Mouse (Mus musculus) CH12.LX (cell line): ENCODE results near the gene Rasa4. TPM values are rescaled to one million over a fixed set of nuclear protein-coding genes. Genes with fewer than 3 reads are reported as not detected.

ENCODE experiments used
- polyA plus RNA-seq: library from polyadenylated mRNA; unstranded; fragments of >175 nt; gene quantifications from 2 replicates; pipeline ENCODE4 v1.2.1, GENCODE M21; 2012; ENCODE audit warnings: low read depth; ENCODE audit not compliant: insufficient read length
- total RNA-seq, 2 experiments: library from RNA; depleted of rRNA; stranded (reverse); fragments of 300-350 nt in 1 of 2; fragments of >200 nt in 1 of 2; gene quantifications; 2 replicates each; pipeline ENCODE4 v1.2.3; 2012 to 2014

The Rasa4 gene
- total and polyA plus RNA-seq, 3 experiments = 0.07 to 1.3 (median 0.16) TPM

Other genes with a start within 250 kb of the Rasa4 start
- 0.97 and 1.1 TPM in 2 replicates for gene Hspb1, start 196.0 kb upstream of the Rasa4 start, total RNA-seq (2012; rRNA removed)
- 1.7 and 2.6 TPM in 2 replicates for gene Hspb1, start 196.0 kb upstream of the Rasa4 start, total RNA-seq (2014; rRNA removed)
- 3.6 and 3.8 TPM in 2 replicates for gene Hspb1, start 196.0 kb upstream of the Rasa4 start, polyA plus RNA-seq
- 77.3 and 89.2 TPM in 2 replicates for gene Ywhag, start 149.3 kb upstream of the Rasa4 start, total RNA-seq (2012; rRNA removed)
- 46.4 and 55.3 TPM in 2 replicates for gene Ywhag, start 149.3 kb upstream of the Rasa4 start, total RNA-seq (2014; rRNA removed)
- gene Ywhag, start 149.3 kb upstream of the Rasa4 start, polyA plus RNA-seq = 233 and 239 TPM in 2 replicates
- 1.7 and 2.0 TPM in 2 replicates for gene Ssc4d, start 109.4 kb upstream of the Rasa4 start, total RNA-seq (2012; rRNA removed)
- 1.8 and 2.9 TPM in 2 replicates for gene Ssc4d, start 109.4 kb upstream of the Rasa4 start, total RNA-seq (2014; rRNA removed)
- 1.8 and 1.9 TPM in 2 replicates for gene Ssc4d, start 109.4 kb upstream of the Rasa4 start, polyA plus RNA-seq
- gene Zp3, start 103.8 kb upstream of the Rasa4 start, total RNA-seq (2012; rRNA removed) = 0.13 TPM in 1 of 2 replicates, not detected in the other
- not detected in 2 replicates for gene Zp3, start 103.8 kb upstream of the Rasa4 start, total RNA-seq (2014; rRNA removed)
- gene Zp3, start 103.8 kb upstream of the Rasa4 start, polyA plus RNA-seq = not detected in 2 replicates
- gene Dtx2, start 89.1 kb upstream of the Rasa4 start, total RNA-seq (2012; rRNA removed) = 20.4 and 22.0 TPM in 2 replicates
- gene Dtx2, start 89.1 kb upstream of the Rasa4 start, total RNA-seq (2014; rRNA removed) = 14.0 and 16.0 TPM in 2 replicates
- gene Dtx2, start 89.1 kb upstream of the Rasa4 start, polyA plus RNA-seq = 35.1 and 43.7 TPM in 2 replicates
- gene Upk3b, start 45.4 kb upstream of the Rasa4 start, total RNA-seq (2012; rRNA removed) = not detected in 2 replicates
- gene Upk3b, start 45.4 kb upstream of the Rasa4 start, total RNA-seq (2014; rRNA removed) = not detected in 2 replicates
- 0.09 TPM in 1 of 2 replicates, not detected in the other for gene Upk3b, start 45.4 kb upstream of the Rasa4 start, polyA plus RNA-seq
- gene Upk3bl, start 29.4 kb upstream of the Rasa4 start, total RNA-seq (2012; rRNA removed) = not detected in 2 replicates
- gene Upk3bl, start 29.4 kb upstream of the Rasa4 start, total RNA-seq (2014; rRNA removed) = not detected in 2 replicates
- gene Upk3bl, start 29.4 kb upstream of the Rasa4 start, polyA plus RNA-seq = not detected in 2 replicates
- 137 and 186 TPM in 2 replicates for gene Polr2j, start 32.7 kb downstream of the Rasa4 start, total RNA-seq (2012; rRNA removed)
- 160 and 178 TPM in 2 replicates for gene Polr2j, start 32.7 kb downstream of the Rasa4 start, total RNA-seq (2014; rRNA removed)
- gene Polr2j, start 32.7 kb downstream of the Rasa4 start, polyA plus RNA-seq = 117 and 121 TPM in 2 replicates
- 58.9 and 62.1 TPM in 2 replicates for gene Lrwd1, start 52.2 kb downstream of the Rasa4 start, total RNA-seq (2012; rRNA removed)
- 49.6 and 54.3 TPM in 2 replicates for gene Lrwd1, start 52.2 kb downstream of the Rasa4 start, total RNA-seq (2014; rRNA removed)
- gene Lrwd1, start 52.2 kb downstream of the Rasa4 start, polyA plus RNA-seq = 52.2 and 65.9 TPM in 2 replicates
- gene Alkbh4, start 52.2 kb downstream of the Rasa4 start, total RNA-seq (2012; rRNA removed) = 12.9 and 15.7 TPM in 2 replicates
- gene Alkbh4, start 52.2 kb downstream of the Rasa4 start, total RNA-seq (2014; rRNA removed) = 10.2 and 12.2 TPM in 2 replicates
- gene Alkbh4, start 52.2 kb downstream of the Rasa4 start, polyA plus RNA-seq = 12.0 and 15.9 TPM in 2 replicates
- gene Orai2, start 86.8 kb downstream of the Rasa4 start, total RNA-seq (2012; rRNA removed) = 7.3 and 8.8 TPM in 2 replicates
- 6.4 and 7.3 TPM in 2 replicates for gene Orai2, start 86.8 kb downstream of the Rasa4 start, total RNA-seq (2014; rRNA removed)
- gene Orai2, start 86.8 kb downstream of the Rasa4 start, polyA plus RNA-seq = 7.4 TPM in 2 replicates
- gene Prkrip1, start 115.0 kb downstream of the Rasa4 start, total RNA-seq (2012; rRNA removed) = 45.5 and 59.1 TPM in 2 replicates
- 43.7 and 47.7 TPM in 2 replicates for gene Prkrip1, start 115.0 kb downstream of the Rasa4 start, total RNA-seq (2014; rRNA removed)
- 94.8 and 117 TPM in 2 replicates for gene Prkrip1, start 115.0 kb downstream of the Rasa4 start, polyA plus RNA-seq
- gene Sh2b2, start 162.6 kb downstream of the Rasa4 start, total RNA-seq (2012; rRNA removed) = 16.2 and 17.9 TPM in 2 replicates
- 8.1 and 8.5 TPM in 2 replicates for gene Sh2b2, start 162.6 kb downstream of the Rasa4 start, total RNA-seq (2014; rRNA removed)
- gene Sh2b2, start 162.6 kb downstream of the Rasa4 start, polyA plus RNA-seq = 26.4 and 27.8 TPM in 2 replicates